Mouse (Mus musculus) ES-Bruce4 (cell line): ENCODE measurements at regions not wholly inside any gene's neighbourhood (a gene's known extent, or its start where the extent isn't known, plus 50 kb on each side); places are given as distances from the start of the nearest gene placed in this dataset.

ENCODE experiments used
- CTCF ChIP-seq: IDR thresholded peaks from one replicate; pipeline ENCODE4 v1.8.1; 2011; ENCODE audit warnings: low read depth, low read length
- EP300 ChIP-seq: IDR thresholded peaks from 2 replicates; pipeline ENCODE4 v1.6.1; 2011; ENCODE audit warnings: low read depth, low read length; ENCODE audit not compliant: insufficient read depth

GRCm38 (mm10) chr12:7918967-7919708 is 58.3 kb upstream of the Apob start:
- TF ChIP-seq EP300: no peak
- TF ChIP-seq CTCF: no peak
